Mouse (Mus musculus): Measurements from ENCODE around the gene Stoml1. TPM values are rescaled to one million over a fixed set of nuclear protein-coding genes. Genes with fewer than 3 reads are reported as not detected.

Gene Stoml1
- polyA plus RNA-seq, 1 experiment, result 4.7 TPM

DNA sequence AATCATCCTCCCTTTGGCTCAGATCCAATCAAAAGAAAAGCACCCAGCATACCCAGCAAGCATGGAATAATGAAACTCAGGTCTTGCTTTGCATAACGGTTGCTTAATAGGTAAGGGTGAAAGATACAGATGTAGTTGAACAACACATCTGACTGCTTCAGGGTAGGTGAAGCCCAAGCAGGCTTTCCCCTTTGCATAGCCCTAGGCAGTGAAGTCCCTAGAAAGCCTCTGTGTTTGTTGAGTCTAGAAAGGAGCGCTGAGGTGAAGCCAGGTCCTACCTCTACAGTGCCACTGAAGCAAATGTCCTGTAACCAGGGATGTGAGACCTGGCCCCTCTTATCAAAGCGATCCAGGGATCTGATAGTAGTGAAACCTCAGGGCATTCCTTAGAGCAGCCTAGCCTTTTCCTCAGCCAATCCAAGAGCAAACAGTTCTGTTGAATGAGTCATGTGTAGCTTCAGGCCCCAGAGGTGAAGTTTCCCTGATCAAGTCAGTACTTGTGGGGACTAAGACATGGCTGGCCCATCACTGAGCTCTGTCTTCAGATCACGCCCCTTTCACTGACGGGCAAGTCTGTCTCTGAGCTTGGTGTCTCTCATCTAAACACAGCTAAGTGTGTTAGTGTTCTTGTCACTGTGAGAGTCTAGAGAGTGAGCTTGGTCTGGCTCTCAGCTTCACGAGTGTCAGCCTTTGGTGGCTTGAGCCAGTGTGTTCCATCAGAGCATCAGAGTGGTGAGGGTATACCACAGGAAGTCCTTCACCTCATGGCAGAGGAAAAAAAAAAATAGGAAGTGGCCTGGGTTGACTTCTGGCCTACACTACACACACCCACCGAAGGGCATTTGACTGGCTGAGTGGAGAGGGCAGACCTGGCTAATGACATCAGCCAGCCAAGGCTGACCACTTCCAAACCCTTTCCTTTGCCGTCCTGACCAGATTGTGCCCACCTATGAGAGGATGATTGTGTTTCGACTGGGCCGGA, 3.0 kb downstream of the Stoml1 start:
- TF ChIP-seq GATA1 (IDR thresholded peaks at IDR 0.05; ENCODE audit: low read length), result no peak

DNA sequence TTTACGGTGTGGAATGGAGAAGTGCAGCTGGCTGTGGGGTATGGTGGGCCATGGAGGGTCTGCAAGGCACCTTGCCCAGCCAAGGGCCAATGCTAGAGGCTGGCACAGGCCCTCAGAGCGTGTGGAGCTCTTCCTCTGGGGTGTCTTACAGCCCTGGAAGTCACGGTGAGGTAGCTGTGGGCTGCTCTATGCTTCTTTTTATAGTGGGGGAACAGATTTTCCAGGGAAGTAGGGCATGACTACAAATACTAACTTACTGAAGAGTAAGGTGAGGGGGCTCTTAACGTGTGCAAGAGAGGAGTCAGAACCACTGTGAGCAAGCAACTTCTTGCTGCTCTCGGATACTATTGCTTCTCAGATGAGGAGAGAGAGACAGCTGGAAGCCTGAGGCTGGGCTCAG, 9.5 kb downstream of the Stoml1 start:
- no peak for TF ChIP-seq GATA1 (IDR thresholded peaks at IDR 0.05; ENCODE audit: low read length)

DNA sequence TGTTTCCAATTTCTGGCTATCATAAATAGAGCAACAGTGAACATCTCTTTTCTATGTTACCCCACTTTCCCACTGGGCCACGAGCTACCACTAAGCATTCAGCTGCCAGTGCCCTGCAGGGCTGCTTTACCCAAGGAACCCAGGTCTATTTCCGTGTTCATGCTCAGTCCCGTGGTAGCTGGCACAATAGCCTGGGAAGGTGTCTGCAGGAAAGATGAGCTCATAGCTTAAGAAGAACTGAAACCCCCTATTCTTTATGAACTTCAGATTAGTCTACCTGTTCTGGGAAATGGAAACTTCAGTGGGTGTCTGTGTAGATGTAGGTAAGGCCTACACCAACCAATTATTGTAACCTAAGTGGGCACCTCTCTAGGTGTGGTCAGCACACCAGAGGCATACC, 12.4 kb downstream of the Stoml1 start:
- TF ChIP-seq GATA1 (IDR thresholded peaks at IDR 0.05; ENCODE audit: low read length), result no peak

DNA sequence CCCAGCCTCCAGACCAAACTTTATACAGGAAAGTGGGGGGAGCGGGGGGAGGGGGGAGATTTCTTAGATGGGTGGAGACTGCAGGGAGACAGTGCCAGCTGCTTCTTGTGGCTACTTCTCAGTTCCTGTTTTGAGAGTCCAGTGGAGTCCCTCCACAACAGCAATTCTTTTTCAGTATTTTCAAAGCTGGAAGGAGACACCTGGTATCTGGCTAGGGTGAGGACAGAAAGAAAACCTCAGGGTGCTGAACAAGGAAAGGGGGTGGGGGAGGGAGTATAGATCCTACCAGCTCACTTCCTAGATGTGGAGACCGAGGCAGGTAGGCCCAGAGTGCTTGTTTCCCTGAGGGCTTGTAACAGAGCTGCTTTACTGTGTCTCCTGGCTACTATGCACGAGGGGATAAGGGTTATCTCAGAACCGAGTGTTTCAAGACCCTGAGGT, 13.6 kb downstream of the Stoml1 start:
- TF ChIP-seq GATA1 (IDR thresholded peaks at IDR 0.05; ENCODE audit: low read length), result no peak

DNA sequence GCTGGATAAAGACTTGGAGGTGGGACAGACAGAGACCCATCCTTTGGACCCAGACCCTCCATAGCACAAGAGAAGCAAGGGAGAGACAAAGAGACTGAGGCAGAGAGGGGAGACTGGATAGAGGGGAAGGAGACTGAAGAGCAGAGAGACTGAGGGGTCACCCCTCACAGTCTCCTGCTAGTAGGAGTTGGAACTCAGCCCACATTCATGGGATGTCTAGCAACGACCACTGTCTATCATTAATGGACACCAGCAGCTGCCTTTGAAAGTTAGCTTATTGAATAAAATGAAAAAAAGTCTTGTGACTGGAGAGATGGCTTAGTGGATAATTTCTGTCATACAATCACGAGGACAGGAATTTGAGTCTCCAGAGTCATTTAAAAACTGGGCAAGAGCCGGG, 14.1 kb downstream of the Stoml1 start:
- no peak for TF ChIP-seq GATA1 (IDR thresholded peaks at IDR 0.05; ENCODE audit: low read length)

DNA sequence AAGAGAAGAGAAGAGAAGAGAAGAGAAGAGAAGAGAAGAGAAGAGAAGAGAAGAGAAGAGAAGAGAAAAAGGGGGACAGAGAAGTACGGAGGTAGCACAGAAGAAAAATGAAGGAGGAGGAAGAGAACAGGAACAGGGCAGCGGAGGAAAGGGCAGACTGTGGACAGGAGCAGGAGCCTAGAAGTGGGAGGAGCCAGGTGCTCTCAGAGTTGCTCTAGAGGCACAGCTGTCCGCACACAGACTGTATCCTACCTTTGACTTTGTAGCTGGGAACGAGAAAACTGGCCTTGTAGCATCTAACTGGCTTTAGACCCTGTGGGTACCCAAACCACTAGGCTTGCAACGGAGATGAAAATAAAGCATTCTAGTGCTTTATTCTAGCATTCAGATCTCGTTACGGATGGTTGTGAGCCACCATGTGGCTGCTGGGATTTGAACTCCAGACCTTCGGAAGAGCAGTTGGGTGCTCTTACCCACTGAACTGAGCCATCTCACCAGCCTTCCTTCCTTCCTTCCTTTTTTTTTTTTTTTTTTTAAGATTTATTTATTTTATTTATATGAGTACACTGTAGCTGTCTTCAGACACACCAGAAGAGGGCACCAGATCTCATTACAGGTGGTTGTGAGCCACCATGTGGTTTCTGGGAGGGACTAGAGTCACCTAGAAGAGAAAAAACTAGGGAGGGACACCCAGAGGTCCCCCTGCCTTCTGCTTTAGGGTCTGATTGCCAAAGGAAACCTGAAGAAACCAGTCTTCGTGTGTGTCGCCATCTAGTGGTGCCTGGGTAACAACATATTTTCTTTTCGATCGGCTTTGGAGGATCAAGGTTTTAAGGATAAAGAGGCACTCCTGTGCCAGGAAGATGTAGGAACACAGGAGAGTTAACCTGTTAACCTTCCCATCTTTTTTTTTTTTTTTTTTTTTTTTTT, 15.7 kb downstream of the Stoml1 start:
- TF ChIP-seq GATA1 (IDR thresholded peaks at IDR 0.05; ENCODE audit: low read length), result no peak

DNA sequence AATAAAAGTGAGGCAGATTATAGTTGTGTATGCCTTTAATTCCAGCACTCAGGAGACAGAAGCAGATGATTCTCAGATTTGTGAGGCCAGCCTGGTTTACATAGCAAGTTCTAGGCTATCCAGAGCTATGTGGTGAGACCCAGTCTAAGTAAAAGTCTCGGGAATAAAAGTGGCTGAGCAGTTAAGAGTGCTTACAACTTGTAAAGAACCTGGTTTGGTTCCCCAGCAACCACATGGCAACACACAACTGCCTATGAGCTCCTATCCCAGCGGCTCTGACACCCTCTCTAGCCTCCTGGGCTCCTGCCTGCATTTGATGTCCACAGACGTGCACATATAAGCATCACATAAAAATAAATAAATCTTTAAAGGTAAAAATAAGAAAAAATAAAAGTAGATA, 17.1 kb downstream of the Stoml1 start:
- no peak for TF ChIP-seq GATA1 (IDR thresholded peaks at IDR 0.05; ENCODE audit: low read length)

DNA sequence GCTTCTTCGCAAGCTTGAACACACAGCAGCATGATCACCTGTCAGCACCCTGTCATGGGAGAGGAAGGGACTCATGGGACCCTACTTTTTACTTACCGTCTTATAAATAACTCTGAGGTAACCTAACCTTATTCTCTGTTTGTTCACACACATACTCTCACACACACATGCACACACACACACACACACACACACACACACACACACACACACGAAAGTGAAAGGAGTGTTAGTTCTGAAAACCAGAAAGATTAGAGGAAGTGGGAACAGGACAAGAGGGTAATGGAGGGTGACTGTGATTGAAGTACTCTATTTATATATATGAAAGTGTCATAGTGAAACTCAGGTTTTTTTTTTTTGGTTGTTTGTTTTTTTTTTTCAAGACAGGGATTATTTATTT, 18.1 kb downstream of the Stoml1 start:
- TF ChIP-seq GATA1 (IDR thresholded peaks at IDR 0.05; ENCODE audit: low read length), result no peak

DNA sequence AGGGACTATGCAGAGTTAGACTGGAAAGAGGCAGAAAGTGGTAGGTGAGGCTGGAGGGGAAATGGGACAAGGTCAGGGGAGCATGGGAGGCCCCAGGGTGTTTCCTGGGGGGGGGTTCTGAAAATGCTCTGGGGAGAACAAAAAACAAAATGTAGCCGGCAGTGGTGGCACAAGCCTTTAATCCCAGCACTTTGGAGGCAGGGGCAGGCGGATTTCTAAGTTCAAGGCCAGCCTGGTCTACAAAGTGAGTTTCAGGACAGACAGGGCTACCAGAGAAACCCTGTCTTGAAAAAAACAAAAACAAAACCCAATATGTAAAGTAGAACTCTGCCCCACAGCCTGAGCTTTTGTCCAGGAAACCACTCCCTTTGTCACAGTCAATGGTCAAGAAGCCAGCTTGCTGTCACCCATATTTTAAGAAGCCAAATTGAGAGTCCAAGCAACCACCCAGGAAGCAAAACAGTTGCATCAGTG, 19.1 kb downstream of the Stoml1 start:
- TF ChIP-seq GATA1 (IDR thresholded peaks at IDR 0.05; ENCODE audit: low read length), result no peak

DNA sequence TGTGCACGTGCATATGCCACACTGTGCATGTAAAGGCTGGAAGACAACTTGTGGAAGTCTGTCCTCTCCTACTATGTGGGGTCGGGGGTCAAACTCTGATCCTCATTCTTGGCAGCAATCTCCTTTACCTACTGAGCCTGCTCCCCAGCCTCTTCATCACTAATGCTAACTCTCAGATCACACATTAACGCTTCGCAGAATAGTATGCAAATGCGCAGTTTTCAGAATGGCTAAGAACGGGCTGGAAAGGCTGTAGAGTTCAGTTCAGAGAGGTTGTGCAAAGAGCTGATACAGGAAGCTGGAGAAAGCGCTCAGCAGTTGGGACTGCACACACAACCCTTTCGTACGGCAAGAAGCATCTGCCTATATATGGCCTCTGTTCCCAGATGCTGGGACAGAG, 19.9 kb downstream of the Stoml1 start:
- no peak for TF ChIP-seq GATA1 (IDR thresholded peaks at IDR 0.05; ENCODE audit: low read length)

DNA sequence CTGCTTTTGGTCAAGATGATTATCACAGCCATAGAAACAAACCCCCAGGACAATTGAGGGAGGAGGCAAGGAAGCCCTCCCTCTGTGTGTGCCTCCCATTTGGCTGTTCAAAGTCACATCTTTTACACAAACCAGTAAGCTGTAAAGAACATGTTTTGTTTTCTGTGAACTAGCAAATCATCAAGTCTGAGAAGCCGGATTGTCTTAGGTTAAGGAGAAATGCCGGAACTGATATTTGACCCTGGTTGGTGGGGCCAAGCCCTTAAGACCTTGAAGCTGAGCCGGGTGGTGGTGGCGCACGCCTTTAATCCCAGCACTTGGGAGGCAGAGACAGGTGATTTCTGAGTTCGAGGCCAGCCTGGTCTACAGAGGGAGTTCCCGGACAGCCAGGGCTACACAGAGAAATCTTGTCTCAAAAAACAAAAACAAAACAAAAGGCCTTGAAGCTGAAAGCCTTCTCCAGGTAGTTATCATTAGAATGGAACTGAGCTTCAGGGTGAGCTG, 21.2 kb downstream of the Stoml1 start:
- no peak for TF ChIP-seq GATA1 (IDR thresholded peaks at IDR 0.05; ENCODE audit: low read length)

DNA sequence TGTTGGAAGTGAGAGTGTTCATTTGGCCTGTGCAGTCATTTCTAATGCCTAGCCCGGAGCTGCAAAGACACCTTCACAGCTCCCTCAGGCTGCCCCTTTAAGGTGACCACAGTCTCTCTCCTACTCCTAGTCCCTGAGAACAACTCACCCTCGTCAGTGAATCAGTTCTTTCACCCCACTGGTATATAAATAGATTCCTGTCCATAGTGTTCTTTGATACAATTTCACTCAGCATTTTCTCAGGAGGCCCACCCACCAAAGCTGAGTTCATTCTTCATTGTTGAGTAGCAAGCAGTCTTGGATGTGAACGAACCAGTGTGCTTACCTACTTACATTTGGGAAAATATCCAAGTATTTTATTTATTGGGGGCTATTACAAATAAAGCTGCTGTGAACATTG, 21.7 kb downstream of the Stoml1 start:
- no peak for TF ChIP-seq GATA1 (IDR thresholded peaks at IDR 0.05; ENCODE audit: low read length)

DNA sequence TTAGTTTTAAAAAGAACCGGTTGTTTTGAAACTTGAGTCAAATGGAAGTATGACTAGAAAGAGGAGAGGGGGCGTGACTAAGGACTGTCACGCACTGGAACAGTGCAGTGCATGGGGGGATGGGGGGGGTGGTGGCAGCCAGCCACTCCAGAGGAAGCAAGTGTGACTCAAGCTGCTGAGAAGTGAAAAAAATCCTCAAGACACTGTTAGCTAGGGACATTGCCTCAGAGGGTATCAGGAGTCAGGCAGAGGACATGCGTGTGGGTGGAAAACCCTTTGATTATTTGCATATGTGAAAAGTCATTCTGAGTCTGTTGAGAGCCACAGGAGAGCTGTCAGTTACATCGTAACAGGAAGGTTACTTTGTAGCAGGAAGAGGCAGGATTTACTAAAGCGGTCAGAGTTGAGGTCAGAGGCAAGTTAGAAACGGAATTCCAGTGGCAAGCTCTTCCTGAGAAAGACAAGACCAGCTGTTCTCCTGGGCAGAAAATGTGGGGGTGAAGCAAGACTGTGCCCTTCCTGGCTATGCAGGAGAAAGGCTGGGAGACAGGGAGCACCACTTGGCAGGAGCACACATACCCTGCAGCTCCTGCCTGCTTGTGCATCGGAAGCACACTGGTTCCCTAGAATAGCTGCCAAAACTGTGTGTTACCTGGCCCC, 22.3 kb downstream of the Stoml1 start:
- no peak for TF ChIP-seq GATA1 (IDR thresholded peaks at IDR 0.05; ENCODE audit: low read length)

DNA sequence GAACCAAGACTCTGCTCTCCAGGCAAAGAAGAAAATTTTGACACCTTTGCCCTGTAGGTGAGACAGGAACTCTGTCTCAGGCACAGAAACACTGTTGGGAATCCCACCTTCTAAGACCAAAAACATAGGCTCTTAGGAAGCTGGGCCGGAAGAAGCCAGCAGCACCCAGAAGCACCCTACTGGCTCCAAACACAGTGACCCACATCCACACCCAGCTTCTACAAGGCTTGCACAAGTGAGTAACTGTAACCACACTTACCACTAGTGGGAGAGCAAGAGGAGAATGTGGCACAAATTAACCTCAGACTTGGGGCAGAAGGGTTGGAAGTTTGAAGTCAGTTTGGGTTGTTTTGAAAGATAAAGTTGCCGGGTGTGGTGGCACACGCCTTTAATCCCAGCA, 22.8 kb downstream of the Stoml1 start:
- no peak for TF ChIP-seq GATA1 (IDR thresholded peaks at IDR 0.05; ENCODE audit: low read length)

DNA sequence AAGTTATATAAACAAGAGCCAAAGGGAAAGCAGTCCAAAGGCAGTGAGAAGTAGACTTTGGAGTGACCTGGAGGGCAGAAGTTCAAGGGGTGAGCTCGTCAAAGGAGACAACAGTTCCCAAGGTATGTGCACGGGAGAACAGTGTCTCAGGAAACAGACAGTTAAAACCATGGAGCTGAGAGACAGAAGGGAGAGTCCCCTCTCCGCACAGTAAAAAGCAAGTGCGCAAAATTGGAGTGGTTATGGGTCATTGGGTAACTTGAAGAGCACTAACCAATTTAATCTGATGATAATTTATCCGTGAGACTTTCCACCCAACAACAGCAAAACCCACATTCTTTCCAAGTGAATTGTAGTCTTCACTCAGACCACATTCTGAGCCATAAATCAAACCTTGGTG, 23.4 kb downstream of the Stoml1 start:
- TF ChIP-seq GATA1 (IDR thresholded peaks at IDR 0.05; ENCODE audit: low read length), result no peak
